Mouse (Mus musculus) lung, postnatal 0 days (tissue): ENCODE results near the gene Coq2.

ENCODE experiments used
- CTCF ChIP-seq: IDR thresholded peaks from 2 replicates; pipeline ENCODE4 v1.5.1; 2016; ENCODE audit warnings: antibody characterized with exemption, mild to moderate bottlenecking
- EP300 ChIP-seq: IDR thresholded peaks from 2 replicates; pipeline ENCODE4 v1.6.1; 2016; ENCODE audit warnings: antibody characterized with exemption, mild to moderate bottlenecking, control low read depth

DNA sequence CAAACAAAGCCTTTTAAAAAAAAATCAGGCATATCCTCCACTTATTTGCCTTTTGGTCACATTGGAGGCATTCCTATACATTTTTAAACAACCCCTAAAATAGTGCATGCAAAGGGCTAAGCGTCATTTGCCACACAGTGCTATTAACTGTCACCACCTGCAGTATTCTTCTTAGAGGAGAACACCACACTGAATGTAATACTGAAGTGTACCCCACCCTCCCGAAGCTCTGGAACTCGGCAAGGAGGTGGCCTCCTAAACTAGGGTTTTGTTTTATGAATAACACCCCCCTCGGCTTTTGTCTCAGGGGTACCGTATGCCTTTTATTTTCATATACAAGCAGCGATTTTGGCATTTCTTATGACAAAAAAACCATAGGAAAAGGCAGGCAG is 5.6 kb upstream of the Coq2 start:
- TF ChIP-seq CTCF (no peak), EP300 (no peak)
